Mouse (Mus musculus): ENCODE measurements around the gene Vmn1r214. TPM values are rescaled to one million over a fixed set of nuclear protein-coding genes. Genes with fewer than 3 reads are reported as not detected.

The Vmn1r214 gene
- total and polyA plus RNA-seq, 3 experiments, result under 0.01 TPM; not detected in 2

DNA sequence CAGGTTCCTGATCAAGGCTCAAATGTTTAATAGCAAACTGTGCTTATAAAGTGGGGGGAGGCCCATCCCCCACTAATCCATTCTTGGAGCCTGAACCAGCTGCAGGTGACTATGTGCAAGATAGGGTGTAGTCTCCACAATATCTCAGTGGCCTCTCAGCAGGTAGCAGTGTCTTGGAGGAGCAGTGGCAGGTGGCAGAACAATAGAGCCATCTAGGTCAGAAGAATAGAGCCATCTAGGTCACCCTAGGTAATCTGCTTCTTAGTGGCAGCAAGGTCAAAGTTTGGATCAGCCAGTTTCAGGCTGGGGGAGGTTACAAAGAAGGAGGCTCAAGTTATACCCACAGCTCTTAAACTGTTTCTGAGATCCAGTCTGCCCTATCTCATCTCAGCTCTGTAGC, 5.4 kb upstream of the Vmn1r214 start:
- Histone ChIP-seq H3K4me3 (ENCODE audit: low read depth, low read length) (no peak overlapping the region), H3K9me3 (replicated peaks) (no peaks in the 10 kb centered on the region), H3K36me3 (replicated peaks) (no peaks in the 10 kb centered on the region), H3K4me1 (ENCODE audit: insufficient read depth, low read depth, low read length) (no peaks in the 10 kb centered on the region), H3K27me3 (ENCODE audit: insufficient read depth, low read length) (no peaks in the 10 kb centered on the region)
- no peak for TF ChIP-seq CTCF (IDR thresholded peaks at IDR 0.05; ENCODE audit: low read depth, low read length)
- ATAC-seq (ENCODE audit: extremely low read depth, insufficient number of reproducible peaks, low FRiP score, poor library complexity, severe bottlenecking), result no peak
- DNase-seq (ENCODE audit: low spot score), result no peak

- no peak for DNase-seq (ENCODE audit: low spot score)
- Histone ChIP-seq H3K36me3 (replicated peaks) (no peaks in the 10 kb centered on the region), H3K27me3 (ENCODE audit: insufficient read depth, low read length) (peaks cover 3% of the 10 kb centered on the region; the same call in 1 of the 2 replicates), H3K9me3 (replicated peaks) (no peaks in the 10 kb centered on the region), H3K4me1 (ENCODE audit: insufficient read depth, low read depth, low read length) (no peaks in the 10 kb centered on the region), H3K4me3 (ENCODE audit: low read depth, low read length) (no peak overlapping the region)
- TF ChIP-seq TAL1 (conservative IDR thresholded peaks at IDR 0.05; ENCODE audit: low read depth, low read length) (no peak), GATA2 (IDR thresholded peaks at IDR 0.05; ENCODE audit: borderline replicate concordance, low read depth, low read length) (no peak), POLR2AphosphoS5 (IDR thresholded peaks at IDR 0.05; ENCODE audit: insufficient replicate concordance, low read depth, low read length) (no peak), GATA1 (IDR thresholded peaks at IDR 0.05; ENCODE audit: borderline replicate concordance, low read length) (no peak), CTCF (IDR thresholded peaks at IDR 0.05; ENCODE audit: low read depth, low read length) (no peak)
- ATAC-seq (ENCODE audit: extremely low read depth, insufficient number of reproducible peaks, low FRiP score, poor library complexity, severe bottlenecking), result no peak
Observed at GRCm38 (mm10) chr13:23057778-23058177, 27.6 kb downstream of the Vmn1r214 start.

GRCm38 (mm10) chr13:23067725-23068124, 37.5 kb downstream of the Vmn1r214 start, which contains the start of gene Vmn1r215:
Gene Vmn1r215 (plus strand): TSS chr13:23068025.
- Histone ChIP-seq H3K4me3 (ENCODE audit: low read depth, low read length) (no peak within 1 kb of the TSS), H3K9me3 (replicated peaks) (no peaks in the 10 kb centered on the region), H3K4me1 (ENCODE audit: insufficient read depth, low read depth, low read length) (no peaks in the 10 kb centered on the region), H3K36me3 (replicated peaks) (no peaks in the 10 kb centered on the region), H3K27me3 (ENCODE audit: insufficient read depth, low read length) (no peaks in the 10 kb centered on the region; the same call in 1 of the 2 replicates)
- TF ChIP-seq POLR2AphosphoS5 (IDR thresholded peaks at IDR 0.05; ENCODE audit: insufficient replicate concordance, low read depth, low read length) (no peak), CTCF (IDR thresholded peaks at IDR 0.05; ENCODE audit: low read depth, low read length) (no peak), GATA2 (IDR thresholded peaks at IDR 0.05; ENCODE audit: borderline replicate concordance, low read depth, low read length) (no peak), GATA1 (IDR thresholded peaks at IDR 0.05; ENCODE audit: borderline replicate concordance, low read length) (no peak), TAL1 (conservative IDR thresholded peaks at IDR 0.05; ENCODE audit: low read depth, low read length) (no peak)
- no peak for ATAC-seq (ENCODE audit: extremely low read depth, insufficient number of reproducible peaks, low FRiP score, poor library complexity, severe bottlenecking)
- no peak for DNase-seq (ENCODE audit: low spot score)

DNA sequence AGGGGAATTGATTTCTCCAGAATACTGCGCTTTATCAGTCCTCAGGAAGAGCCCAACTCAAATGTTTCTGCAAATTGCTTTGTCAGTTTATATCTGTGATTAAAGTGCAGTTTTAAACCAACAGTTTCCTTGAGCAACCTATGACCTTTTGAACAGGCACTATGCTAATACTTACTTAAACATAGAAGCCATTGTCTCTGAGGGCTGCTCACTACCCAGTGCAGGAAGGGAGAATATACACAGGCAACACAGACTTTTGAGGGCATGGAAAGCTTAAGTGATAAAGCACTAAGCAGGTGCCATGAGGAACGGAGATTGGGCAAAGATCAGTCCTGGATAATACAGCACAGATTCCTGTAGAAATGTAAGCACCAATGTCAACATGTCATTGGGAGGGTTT, 39.1 kb downstream of the Vmn1r214 start:
- H3K4me1 ChIP-seq (ENCODE audit: insufficient read depth, low read depth, low read length), result no peaks in the 10 kb centered on the region
- ATAC-seq (ENCODE audit: extremely low read depth, insufficient number of reproducible peaks, low FRiP score, poor library complexity, severe bottlenecking) (no peak), DNase-seq (ENCODE audit: low spot score) (no peak)
- no peak overlapping the region for H3K4me3 ChIP-seq (ENCODE audit: low read depth, low read length)
- TF ChIP-seq GATA1 (IDR thresholded peaks at IDR 0.05; ENCODE audit: borderline replicate concordance, low read length) (no peak), CTCF (IDR thresholded peaks at IDR 0.05; ENCODE audit: low read depth, low read length) (no peak), GATA2 (IDR thresholded peaks at IDR 0.05; ENCODE audit: borderline replicate concordance, low read depth, low read length) (no peak), POLR2AphosphoS5 (IDR thresholded peaks at IDR 0.05; ENCODE audit: insufficient replicate concordance, low read depth, low read length) (no peak), TAL1 (conservative IDR thresholded peaks at IDR 0.05; ENCODE audit: low read depth, low read length) (no peak)
- H3K27me3 ChIP-seq (ENCODE audit: insufficient read depth, low read length), result no peaks in the 10 kb centered on the region; the same call in 1 of the 2 replicates
- no peaks in the 10 kb centered on the region for H3K9me3 ChIP-seq (replicated peaks)
- H3K36me3 ChIP-seq (replicated peaks), result no peaks in the 10 kb centered on the region

Other genes starting within 250 kb of the Vmn1r214 start
- not detected in 2 replicates for gene Vmn1r209, start 220.7 kb upstream of the Vmn1r214 start, total RNA-seq (2014; fragmentation: Nextera tagmentation)
- 0.06 and 0.22 TPM in 2 replicates for gene Vmn1r209, start 220.7 kb upstream of the Vmn1r214 start, total RNA-seq (2017)
- gene Vmn1r209, start 220.7 kb upstream of the Vmn1r214 start, polyA plus RNA-seq (2012), result not detected in 2 replicates
- not detected in 2 replicates for gene Vmn1r210, start 199.1 kb upstream of the Vmn1r214 start, total RNA-seq (2014; fragmentation: Nextera tagmentation)
- not detected in 2 replicates for gene Vmn1r210, start 199.1 kb upstream of the Vmn1r214 start, total RNA-seq (2017)
- not detected in 2 replicates for gene Vmn1r210, start 199.1 kb upstream of the Vmn1r214 start, polyA plus RNA-seq (2012)
- not detected in 2 replicates for gene Vmn1r211, start 172.9 kb upstream of the Vmn1r214 start, total RNA-seq (2014; fragmentation: Nextera tagmentation)
- gene Vmn1r211, start 172.9 kb upstream of the Vmn1r214 start, total RNA-seq (2017), result 0.11 and 0.12 TPM in 2 replicates
- not detected in 2 replicates for gene Vmn1r211, start 172.9 kb upstream of the Vmn1r214 start, polyA plus RNA-seq (2012)
- gene Vmn1r212, start 146.2 kb upstream of the Vmn1r214 start, total RNA-seq (2014; fragmentation: Nextera tagmentation), result not detected in 2 replicates
- gene Vmn1r212, start 146.2 kb upstream of the Vmn1r214 start, total RNA-seq (2017), result not detected in 2 replicates
- not detected in 2 replicates for gene Vmn1r212, start 146.2 kb upstream of the Vmn1r214 start, polyA plus RNA-seq (2012)
- not detected in 2 replicates for gene Vmn1r213, start 22.8 kb upstream of the Vmn1r214 start, total RNA-seq (2014; fragmentation: Nextera tagmentation)
- 0.12 and 0.33 TPM in 2 replicates for gene Vmn1r213, start 22.8 kb upstream of the Vmn1r214 start, total RNA-seq (2017)
- gene Vmn1r213, start 22.8 kb upstream of the Vmn1r214 start, polyA plus RNA-seq (2012), result not detected in 2 replicates
- not detected in 2 replicates for gene Vmn1r215, start 37.6 kb downstream of the Vmn1r214 start, total RNA-seq (2014; fragmentation: Nextera tagmentation)
- gene Vmn1r215, start 37.6 kb downstream of the Vmn1r214 start, total RNA-seq (2017), result 0.12 and 0.38 TPM in 2 replicates
- gene Vmn1r215, start 37.6 kb downstream of the Vmn1r214 start, polyA plus RNA-seq (2012), result not detected in 2 replicates
- gene Vmn1r217, start 87.8 kb downstream of the Vmn1r214 start, total RNA-seq (2014; fragmentation: Nextera tagmentation), result not detected in 2 replicates
- gene Vmn1r217, start 87.8 kb downstream of the Vmn1r214 start, total RNA-seq (2017), result 0.06 and 0.11 TPM in 2 replicates
- gene Vmn1r217, start 87.8 kb downstream of the Vmn1r214 start, polyA plus RNA-seq (2012), result not detected in 2 replicates
- not detected in 2 replicates for gene Vmn1r218, start 102.7 kb downstream of the Vmn1r214 start, total RNA-seq (2014; fragmentation: Nextera tagmentation)
- 0.06 and 0.11 TPM in 2 replicates for gene Vmn1r218, start 102.7 kb downstream of the Vmn1r214 start, total RNA-seq (2017)
- gene Vmn1r218, start 102.7 kb downstream of the Vmn1r214 start, polyA plus RNA-seq (2012), result not detected in 2 replicates
- not detected in 2 replicates for gene Vmn1r219, start 128.9 kb downstream of the Vmn1r214 start, total RNA-seq (2014; fragmentation: Nextera tagmentation)
- gene Vmn1r219, start 128.9 kb downstream of the Vmn1r214 start, total RNA-seq (2017), result 0.12 and 0.16 TPM in 2 replicates
- not detected in 2 replicates for gene Vmn1r219, start 128.9 kb downstream of the Vmn1r214 start, polyA plus RNA-seq (2012)
- gene Vmn1r220, start 157.6 kb downstream of the Vmn1r214 start, total RNA-seq (2014; fragmentation: Nextera tagmentation), result not detected in 2 replicates
- gene Vmn1r220, start 157.6 kb downstream of the Vmn1r214 start, total RNA-seq (2017), result 0.06 and 0.16 TPM in 2 replicates
- not detected in 2 replicates for gene Vmn1r220, start 157.6 kb downstream of the Vmn1r214 start, polyA plus RNA-seq (2012)
- not detected in 2 replicates for gene Vmn1r221, start 183.7 kb downstream of the Vmn1r214 start, total RNA-seq (2014; fragmentation: Nextera tagmentation)
- 0.16 and 0.35 TPM in 2 replicates for gene Vmn1r221, start 183.7 kb downstream of the Vmn1r214 start, total RNA-seq (2017)
- not detected in 2 replicates for gene Vmn1r221, start 183.7 kb downstream of the Vmn1r214 start, polyA plus RNA-seq (2012)
- not detected in 2 replicates for gene Vmn1r222, start 205.5 kb downstream of the Vmn1r214 start, total RNA-seq (2014; fragmentation: Nextera tagmentation)
- gene Vmn1r222, start 205.5 kb downstream of the Vmn1r214 start, total RNA-seq (2017), result not detected in 2 replicates
- gene Vmn1r222, start 205.5 kb downstream of the Vmn1r214 start, polyA plus RNA-seq (2012), result not detected in 2 replicates
- not detected in 2 replicates for gene Vmn1r223, start 216.7 kb downstream of the Vmn1r214 start, total RNA-seq (2014; fragmentation: Nextera tagmentation)
- 0.06 and 0.22 TPM in 2 replicates for gene Vmn1r223, start 216.7 kb downstream of the Vmn1r214 start, total RNA-seq (2017)
- gene Vmn1r223, start 216.7 kb downstream of the Vmn1r214 start, polyA plus RNA-seq (2012), result not detected in 2 replicates

Measured in G1E (cell line).